Mouse (Mus musculus): ENCODE data around the gene Asap3.
A peak's percentile ranks its signal among the peaks of the same experiment; 100 is the strongest.

Asap3 gene

GRCm38 (mm10) chr4:136185375-136185774 is 20.8 kb upstream of the Asap3 start:
- DNase-seq, result no peak

- no peak for DNase-seq
Observed at GRCm38 (mm10) chr4:136186315-136186714, 19.9 kb upstream of the Asap3 start.

GRCm38 (mm10) chr4:136186739-136187472 is 19.3 kb upstream of the Asap3 start:
- DNase-seq, result peak; percentile 44 to 52

GRCm38 (mm10) chr4:136188973-136189737 is 17.0 kb upstream of the Asap3 start:
- no peak for DNase-seq

- DNase-seq, result no peak
Observed at GRCm38 (mm10) chr4:136189912-136190311, 16.3 kb upstream of the Asap3 start.

GRCm38 (mm10) chr4:136193571-136193970 is 12.6 kb upstream of the Asap3 start:
- DNase-seq, result no peak

GRCm38 (mm10) chr4:136195029-136195428 is 11.1 kb upstream of the Asap3 start:
- no peak for DNase-seq

GRCm38 (mm10) chr4:136195629-136196028 is 10.5 kb upstream of the Asap3 start:
- DNase-seq, result no peak

- no peak for DNase-seq
Observed at GRCm38 (mm10) chr4:136196201-136196600, 10.0 kb upstream of the Asap3 start.

- no peak for DNase-seq
Observed at GRCm38 (mm10) chr4:136198846-136199245, 7.3 kb upstream of the Asap3 start.

GRCm38 (mm10) chr4:136199562-136200292 is 6.4 kb upstream of the Asap3 start:
- peak; percentile 70 to 73 for DNase-seq

GRCm38 (mm10) chr4:136202509-136202908 is 3.7 kb upstream of the Asap3 start:
- DNase-seq, result peak; percentile 68 to 85

- no peak for DNase-seq
Observed at GRCm38 (mm10) chr4:136204775-136205174, 1.4 kb upstream of the Asap3 start.

GRCm38 (mm10) chr4:136206943-136207342 is 778 bp downstream of the Asap3 start:
- DNase-seq, result peak in 1 of 2 experiments; percentile 23

GRCm38 (mm10) chr4:136210931-136211330 is 4.8 kb downstream of the Asap3 start:
- no peak for DNase-seq

GRCm38 (mm10) chr4:136213629-136214028 is 7.5 kb downstream of the Asap3 start:
- DNase-seq, result no peak

GRCm38 (mm10) chr4:136214828-136215227 is 8.7 kb downstream of the Asap3 start:
- DNase-seq, result no peak

GRCm38 (mm10) chr4:136215576-136215975 is 9.4 kb downstream of the Asap3 start:
- no peak for DNase-seq

GRCm38 (mm10) chr4:136217063-136217462 is 10.9 kb downstream of the Asap3 start:
- DNase-seq, result no peak

GRCm38 (mm10) chr4:136218595-136219214 is 12.5 kb downstream of the Asap3 start:
- DNase-seq, result peak; percentile 60 to 74

GRCm38 (mm10) chr4:136220133-136220775 is 14.1 kb downstream of the Asap3 start:
- peak in 1 of 2 experiments; percentile 35 for DNase-seq

GRCm38 (mm10) chr4:136223549-136224239 is 17.5 kb downstream of the Asap3 start:
- peak; percentile 66 to 83 for DNase-seq

Data from cerebellum, postnatal 14 days (tissue).